Mouse (Mus musculus): Measurements from ENCODE around the gene Ufc1. TPM values are rescaled to one million over a fixed set of nuclear protein-coding genes. Genes with fewer than 3 reads are reported as not detected.

The Ufc1 gene
- polyA plus RNA-seq (2021; fragmentation: Nextera tagmentation): 186 and 192 TPM in 2 replicates
- long read RNA-seq, experiment 1, transcript Ufc1-201 (7 exons, 1,007 nt): minor isoform, 64 of 152 reads
- long read RNA-seq, experiment 1, transcript Ufc1-202 (6 exons, 914 nt): major isoform, 73 of 152 reads
- long read RNA-seq, experiment 1, partial matches to known transcripts: 9 of 152 reads
- long read RNA-seq, experiment 1, other reads (novel, unspliced or antisense): 3 of 152 reads
- long read RNA-seq, experiment 2, transcript Ufc1-202 (6 exons, 914 nt): major isoform, 27 of 59 reads
- long read RNA-seq, experiment 2, transcript Ufc1-201 (7 exons, 1,007 nt): minor isoform, 22 of 59 reads
- long read RNA-seq, experiment 2, partial matches to known transcripts: 1 of 59 reads
- long read RNA-seq, experiment 2, other reads (novel, unspliced or antisense): 7 of 59 reads

GRCm38 (mm10) chr1:171294298-171295062, at the start of gene Ufc1:
Ufc1 (minus strand) TSS chr1:171295024.

DNA sequence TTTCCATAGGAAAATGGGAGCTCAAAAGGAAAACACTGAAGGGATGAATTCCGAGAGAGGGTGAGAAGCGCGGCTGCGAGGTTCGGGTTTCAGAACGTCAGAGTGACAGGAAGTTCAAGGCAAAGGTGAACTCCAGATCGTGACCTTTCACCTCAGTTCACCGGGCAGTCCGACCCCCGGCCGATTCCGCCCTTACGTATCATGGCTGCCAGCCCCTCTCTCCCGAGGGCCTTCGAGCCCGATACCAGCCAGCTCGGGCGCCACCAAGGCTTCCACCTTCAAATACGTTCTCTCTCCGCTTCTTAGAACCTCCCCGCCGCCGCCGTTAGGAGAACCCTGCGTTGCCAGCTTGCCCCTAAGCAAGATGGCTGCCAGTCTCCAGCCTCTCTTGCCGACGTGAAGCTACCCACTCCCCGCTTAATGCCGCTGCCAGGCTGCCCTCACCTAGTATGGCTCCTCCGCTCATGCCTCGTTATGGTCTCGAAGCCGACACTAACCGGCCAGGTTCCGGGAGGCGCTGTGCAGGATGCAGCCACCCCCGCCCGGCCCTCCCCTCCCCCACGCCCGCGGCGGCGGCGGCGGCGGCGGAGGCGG, 34.1 kb upstream of the Ufc1 start, which contains the start of gene Dedd:
Gene Dedd (plus strand): TSS at position 307 of the 594 bp plus-strand sequence.

DNA sequence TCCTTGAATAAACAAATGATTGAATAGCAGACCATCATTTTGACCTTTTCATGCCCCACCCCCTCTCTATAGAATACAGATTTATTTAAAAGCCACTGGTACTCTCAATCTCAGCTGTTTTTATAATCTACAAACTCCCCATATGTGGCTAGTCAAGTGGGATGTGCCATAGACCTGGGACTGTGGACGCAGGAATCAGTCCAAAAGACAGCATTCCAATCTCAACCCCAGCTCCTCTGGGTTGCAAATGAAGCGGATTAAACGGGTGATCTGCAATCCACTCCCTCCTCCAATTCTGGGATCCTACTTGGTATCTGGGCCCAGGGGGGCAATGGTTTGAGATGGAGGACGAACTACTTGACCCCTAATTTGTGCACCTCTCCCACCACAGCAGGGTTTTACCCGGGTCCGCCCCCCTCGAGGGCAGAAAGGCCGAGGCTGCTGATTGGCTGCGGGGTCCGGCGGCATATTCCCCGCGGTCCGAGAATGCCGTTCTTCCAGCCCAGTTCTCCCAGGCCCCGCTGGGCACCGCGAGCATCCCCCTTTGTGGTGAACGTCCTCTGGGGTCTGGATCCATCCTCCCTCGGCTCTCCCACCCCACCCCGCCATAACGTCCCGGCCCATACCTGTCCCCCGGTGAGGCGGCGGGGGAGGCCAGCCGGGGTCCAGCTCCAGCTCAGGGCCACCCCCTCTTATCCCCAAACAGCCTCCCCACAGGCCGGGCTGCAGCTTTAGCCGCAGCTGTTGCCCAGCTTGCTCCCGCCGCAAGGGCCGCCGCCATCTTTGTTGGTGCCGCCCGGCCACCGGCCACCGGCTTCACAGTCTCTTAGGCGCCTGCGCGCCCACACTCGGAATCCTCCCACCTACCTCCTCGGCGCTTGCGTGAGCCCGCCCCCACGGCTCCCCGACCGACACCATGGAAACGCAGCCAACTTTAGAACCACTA, 7.4 kb downstream of the Ufc1 start, which contains the start of gene Usp21:
Gene Usp21 (minus strand): TSS at position 856 of the 946 bp plus-strand sequence.

GRCm38 (mm10) chr1:171280916-171281527, 13.8 kb downstream of the Ufc1 start, which contains the start of gene Ppox:
Ppox (minus strand) TSS chr1:171281186.

GRCm38 (mm10) chr1:171269848-171270572, 24.8 kb downstream of the Ufc1 start, which contains the start of gene B4galt3:
B4galt3 (plus strand) TSS chr1:171270328.

DNA sequence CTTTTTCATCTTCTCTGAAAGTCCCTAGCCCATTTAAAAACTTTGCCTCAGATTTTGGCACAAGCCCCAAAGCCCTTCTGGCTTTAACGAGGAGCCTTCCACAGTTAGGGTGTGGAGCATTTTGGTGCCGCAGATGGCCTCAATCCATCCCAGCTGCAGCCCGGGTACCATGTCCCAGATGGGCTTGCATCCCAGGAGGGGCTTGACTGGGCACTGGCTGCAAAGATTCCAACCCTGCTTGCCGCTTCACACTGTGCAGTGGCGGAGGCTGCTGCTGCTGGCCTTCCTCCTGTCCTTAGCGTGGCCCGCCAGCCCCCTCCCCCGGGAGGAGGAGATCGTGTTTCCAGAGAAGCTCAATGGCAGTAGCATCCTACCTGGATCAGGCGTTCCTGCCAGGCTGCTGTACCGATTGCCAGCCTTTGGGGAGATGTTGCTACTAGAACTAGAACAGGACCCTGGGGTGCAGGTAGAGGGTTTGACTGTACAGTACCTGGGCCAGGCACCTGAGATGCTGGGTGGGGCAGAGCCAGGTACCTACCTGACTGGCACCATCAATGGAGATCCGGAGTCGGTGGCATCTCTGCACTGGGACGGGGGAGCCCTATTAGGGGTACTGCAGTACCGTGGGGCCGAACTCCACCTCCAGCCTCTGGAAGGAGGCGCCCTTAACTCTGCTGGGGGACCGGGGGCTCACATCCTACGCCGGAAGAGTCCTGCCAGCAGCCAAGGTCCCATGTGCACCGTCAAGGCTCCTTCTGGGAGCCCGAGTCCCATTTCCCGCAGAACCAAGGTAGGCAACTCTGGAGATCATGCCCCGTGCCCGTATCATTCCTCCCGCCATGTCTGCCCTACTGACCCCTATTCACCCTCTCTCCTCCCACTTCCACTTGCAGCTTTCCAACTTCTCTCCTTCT, 43.9 kb downstream of the Ufc1 start, which contains the start of gene Ndufs2:
Gene Ndufs2 (minus strand): TSS at position 709 of the 914 bp plus-strand sequence.

GRCm38 (mm10) chr1:171249913-171250600, 44.8 kb downstream of the Ufc1 start, which contains the start of gene Adamts4:
Adamts4 (plus strand) TSS chr1:171250421.

Other genes starting within 250 kb of the Ufc1 start
- 25.2 and 26.9 TPM in 2 replicates for gene Fcgr3, start 230.1 kb downstream of the Ufc1 start, polyA plus RNA-seq (2021; fragmentation: Nextera tagmentation)
- 4.3 and 7.5 TPM in 2 replicates for gene Cfap126, start 181.1 kb downstream of the Ufc1 start, polyA plus RNA-seq (2021; fragmentation: Nextera tagmentation)
- 67.1 and 75.0 TPM in 2 replicates for gene Sdhc, start 144.4 kb downstream of the Ufc1 start, polyA plus RNA-seq (2021; fragmentation: Nextera tagmentation)
- not detected in 2 replicates for gene Mpz, start 144.3 kb downstream of the Ufc1 start, polyA plus RNA-seq (2021; fragmentation: Nextera tagmentation)
- 51.6 and 80.2 TPM in 2 replicates for gene Pcp4l1, start 98.8 kb downstream of the Ufc1 start, polyA plus RNA-seq (2021; fragmentation: Nextera tagmentation)
- 0.09 TPM in 1 of 2 replicates, not detected in the other for gene Nr1i3, start 81.1 kb downstream of the Ufc1 start, polyA plus RNA-seq (2021; fragmentation: Nextera tagmentation)
- gene Tomm40l, start 72.5 kb downstream of the Ufc1 start, polyA plus RNA-seq (2021; fragmentation: Nextera tagmentation): 87.6 and 97.2 TPM in 2 replicates
- 4.8 and 6.2 TPM in 2 replicates for gene Apoa2, start 70.0 kb downstream of the Ufc1 start, polyA plus RNA-seq (2021; fragmentation: Nextera tagmentation)
- 114 and 119 TPM in 2 replicates for gene Fcer1g, start 60.7 kb downstream of the Ufc1 start, polyA plus RNA-seq (2021; fragmentation: Nextera tagmentation)
- 5.2 and 5.5 TPM in 2 replicates for gene Adamts4, start 44.6 kb downstream of the Ufc1 start, polyA plus RNA-seq (2021; fragmentation: Nextera tagmentation)
- gene Ndufs2, start 43.6 kb downstream of the Ufc1 start, polyA plus RNA-seq (2021; fragmentation: Nextera tagmentation): 112 and 142 TPM in 2 replicates
- gene B4galt3, start 24.7 kb downstream of the Ufc1 start, polyA plus RNA-seq (2021; fragmentation: Nextera tagmentation): 59.3 and 66.2 TPM in 2 replicates
- gene Ppox, start 13.8 kb downstream of the Ufc1 start, polyA plus RNA-seq (2021; fragmentation: Nextera tagmentation): 7.7 and 9.4 TPM in 2 replicates
- 45.9 and 51.2 TPM in 2 replicates for gene Usp21, start 7.0 kb downstream of the Ufc1 start, polyA plus RNA-seq (2021; fragmentation: Nextera tagmentation)
- 30.4 and 30.5 TPM in 2 replicates for gene Dedd, start 34.1 kb upstream of the Ufc1 start, polyA plus RNA-seq (2021; fragmentation: Nextera tagmentation)
- 30.4 and 30.8 TPM in 2 replicates for gene Nit1, start 50.6 kb upstream of the Ufc1 start, polyA plus RNA-seq (2021; fragmentation: Nextera tagmentation)
- gene Pfdn2, start 50.6 kb upstream of the Ufc1 start, polyA plus RNA-seq (2021; fragmentation: Nextera tagmentation): 139 and 143 TPM in 2 replicates
- gene Klhdc9, start 65.8 kb upstream of the Ufc1 start, polyA plus RNA-seq (2021; fragmentation: Nextera tagmentation): 9.4 and 9.8 TPM in 2 replicates
- gene Nectin4, start 75.1 kb upstream of the Ufc1 start, polyA plus RNA-seq (2021; fragmentation: Nextera tagmentation): 1.7 and 2.2 TPM in 2 replicates
- 0.48 and 0.65 TPM in 2 replicates for gene Arhgap30, start 93.9 kb upstream of the Ufc1 start, polyA plus RNA-seq (2021; fragmentation: Nextera tagmentation)
- gene Usf1, start 116.3 kb upstream of the Ufc1 start, polyA plus RNA-seq (2021; fragmentation: Nextera tagmentation): 36.7 and 37.4 TPM in 2 replicates
- gene Tstd1, start 123.8 kb upstream of the Ufc1 start, polyA plus RNA-seq (2021; fragmentation: Nextera tagmentation): 1.4 and 2.3 TPM in 2 replicates
- gene F11r, start 142.5 kb upstream of the Ufc1 start, polyA plus RNA-seq (2021; fragmentation: Nextera tagmentation): 9.5 and 13.0 TPM in 2 replicates
- 7.4 and 7.6 TPM in 2 replicates for gene Alyref2, start 208.5 kb upstream of the Ufc1 start, polyA plus RNA-seq (2021; fragmentation: Nextera tagmentation)
- not detected in 2 replicates for gene Itln1, start 240.3 kb upstream of the Ufc1 start, polyA plus RNA-seq (2021; fragmentation: Nextera tagmentation)